Mouse (Mus musculus): ENCODE measurements around the gene Pcgf1. TPM values are rescaled to one million over a fixed set of nuclear protein-coding genes. Genes with fewer than 3 reads are reported as not detected.

Pcgf1 gene
- polyA plus RNA-seq, 1 experiment from 2014 or later, result 36.5 TPM

DNA sequence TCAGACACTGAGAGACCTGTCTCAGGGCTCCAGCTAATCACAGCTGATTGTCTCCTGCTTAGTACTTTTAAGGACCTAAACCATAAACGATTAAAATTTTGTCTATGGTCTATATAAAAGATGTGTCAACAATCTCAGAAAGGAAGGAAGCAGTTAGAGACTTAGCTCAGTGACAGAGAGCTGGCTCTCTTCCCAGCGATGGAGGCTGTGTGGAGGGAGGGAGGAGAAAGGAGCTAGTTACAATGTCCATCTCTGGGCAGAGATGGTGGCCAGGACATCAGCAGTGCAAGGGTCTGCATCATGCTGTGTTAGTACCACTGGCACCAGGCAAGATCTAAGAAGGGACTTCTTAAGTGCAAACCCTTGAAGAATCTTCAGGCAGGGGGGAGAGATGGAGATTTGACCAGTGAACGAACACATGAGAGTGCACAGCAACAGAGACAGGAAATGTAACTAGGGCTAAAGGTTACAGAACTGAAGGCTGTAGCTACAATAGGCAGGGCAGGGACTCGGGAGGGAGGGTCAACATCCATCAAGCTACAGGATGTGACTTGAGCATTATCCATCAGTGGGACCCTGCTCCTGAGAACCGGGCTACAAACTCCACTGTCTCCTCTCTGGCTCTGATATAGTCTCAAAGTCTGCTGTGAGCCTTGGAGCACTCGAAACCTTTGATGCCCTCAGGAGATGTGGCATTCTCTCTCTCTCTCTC lies 14.9 kb downstream of the Pcgf1 start:
- no peak for DNase-seq (ENCODE audit: low spot score)
- no peaks in the 10 kb centered on the region for H3K36me3 ChIP-seq
- H3K27me3 ChIP-seq (ENCODE audit: low read depth, poor library complexity, severe bottlenecking), result peaks cover 56% of the 10 kb centered on the region
- H3K27ac ChIP-seq (replicated peaks), result no peak overlapping the region
- H3K4me3 ChIP-seq, result no peak overlapping the region
- 55% methylated on average over 6 of the region's 6 CpGs for WGBS
- H3K4me1 ChIP-seq, result peaks cover 8% of the 10 kb centered on the region
- no peaks in the 10 kb centered on the region for H3K9me3 ChIP-seq (replicated peaks)

DNA sequence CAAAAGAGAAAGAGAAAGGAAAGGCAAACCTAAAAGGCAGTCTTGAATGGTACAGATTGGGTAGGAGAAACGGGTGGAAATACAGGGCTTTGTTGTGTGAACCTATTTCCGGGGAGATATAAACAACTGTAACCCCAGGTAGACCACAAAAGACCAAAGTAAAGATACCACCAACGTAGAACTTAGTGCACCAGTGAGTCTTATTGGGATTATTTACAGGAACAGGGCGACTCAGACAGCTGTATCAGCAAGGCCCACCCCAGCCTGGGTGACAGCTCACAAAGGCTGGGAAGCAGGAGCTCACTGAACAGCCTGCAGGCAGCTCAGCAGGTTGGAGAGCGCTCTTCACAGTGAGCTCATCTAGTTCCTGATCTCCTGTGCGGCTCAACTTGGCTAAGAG lies 18.3 kb downstream of the Pcgf1 start:
- no peak for DNase-seq (ENCODE audit: low spot score)
- peaks cover 36% of the 10 kb centered on the region for H3K27me3 ChIP-seq (ENCODE audit: low read depth, poor library complexity, severe bottlenecking)
- 39% methylated on average over 6 of the region's 6 CpGs for WGBS
- H3K36me3 ChIP-seq, result no peaks in the 10 kb centered on the region
- no peak overlapping the region for H3K4me3 ChIP-seq
- H3K9me3 ChIP-seq (replicated peaks), result no peaks in the 10 kb centered on the region
- H3K27ac ChIP-seq (replicated peaks), result no peak overlapping the region
- peaks cover 7% of the 10 kb centered on the region; the same call in 1 of the 2 replicates for H3K4me1 ChIP-seq

DNA sequence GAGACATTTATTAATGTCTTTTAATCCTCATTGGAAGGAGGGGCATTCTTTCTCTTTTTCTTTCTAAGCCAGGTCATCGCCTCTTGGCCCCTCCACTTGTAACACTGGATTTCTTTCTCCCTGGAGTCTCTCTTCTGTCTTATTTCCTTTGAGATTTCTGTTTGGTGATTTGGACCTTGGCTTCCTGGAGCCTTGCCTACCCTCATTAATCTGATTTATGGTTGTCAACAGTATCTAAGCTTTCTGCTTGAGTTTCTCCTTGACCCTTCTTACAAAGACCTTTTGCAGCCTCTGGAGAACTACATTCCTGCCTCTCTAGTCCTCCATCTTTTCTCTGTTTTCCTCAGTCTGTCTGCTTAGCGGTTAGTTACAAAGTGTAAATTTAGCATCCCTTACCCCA lies 20.7 kb downstream of the Pcgf1 start:
- no peak for DNase-seq (ENCODE audit: low spot score)
- Histone ChIP-seq H3K9me3 (replicated peaks) (no peaks in the 10 kb centered on the region), H3K4me1 (peaks cover 29% of the 10 kb centered on the region), H3K4me3 (no peak overlapping the region), H3K36me3 (no peaks in the 10 kb centered on the region), H3K27me3 (ENCODE audit: low read depth, poor library complexity, severe bottlenecking) (peaks cover 31% of the 10 kb centered on the region), H3K27ac (replicated peaks) (no peak overlapping the region)
- WGBS, result 83% methylated on average over 2 of the region's 2 CpGs

DNA sequence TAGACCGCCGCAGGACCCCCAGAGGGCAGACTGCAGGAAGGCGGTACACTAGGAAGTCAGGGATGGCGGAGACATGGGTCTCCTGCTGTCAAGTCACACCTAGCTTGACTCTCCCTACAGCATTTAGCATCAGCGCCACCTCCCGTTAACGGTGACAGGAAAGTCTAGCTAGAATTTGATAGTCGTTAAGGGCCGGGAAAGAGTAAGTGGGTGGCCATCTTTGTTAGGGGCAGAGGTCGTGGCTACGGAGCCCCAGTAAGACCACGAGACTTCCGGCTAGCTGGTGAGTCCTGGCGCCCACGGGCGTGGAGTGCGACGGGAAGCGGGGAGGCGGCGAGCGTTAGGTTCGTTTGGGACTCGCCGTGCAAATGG lies 23.6 kb downstream of the Pcgf1 start, which contains the start of the genes Ccdc142 and Gm42688:
TSS of gene Ccdc142 (plus strand) at position 286 of the 372 bp plus-strand sequence.
TSS of gene Gm42688 (plus strand) at position 302 of the 372 bp plus-strand sequence.
- Histone ChIP-seq H3K27me3 (ENCODE audit: low read depth, poor library complexity, severe bottlenecking) (peaks cover 26% of the 10 kb centered on the region), H3K36me3 (peaks cover 9% of the 10 kb centered on the region), H3K4me3 (peak within 1 kb of the TSS; percentile 68), H3K9me3 (replicated peaks) (no peaks in the 10 kb centered on the region), H3K27ac (replicated peaks) (peak within 1 kb of the TSS; percentile 85), H3K4me1 (peaks cover 29% of the 10 kb centered on the region)
- DNase-seq (ENCODE audit: low spot score), result peak; percentile 83
- 0% methylated on average over 25 of the region's 25 CpGs for WGBS

DNA sequence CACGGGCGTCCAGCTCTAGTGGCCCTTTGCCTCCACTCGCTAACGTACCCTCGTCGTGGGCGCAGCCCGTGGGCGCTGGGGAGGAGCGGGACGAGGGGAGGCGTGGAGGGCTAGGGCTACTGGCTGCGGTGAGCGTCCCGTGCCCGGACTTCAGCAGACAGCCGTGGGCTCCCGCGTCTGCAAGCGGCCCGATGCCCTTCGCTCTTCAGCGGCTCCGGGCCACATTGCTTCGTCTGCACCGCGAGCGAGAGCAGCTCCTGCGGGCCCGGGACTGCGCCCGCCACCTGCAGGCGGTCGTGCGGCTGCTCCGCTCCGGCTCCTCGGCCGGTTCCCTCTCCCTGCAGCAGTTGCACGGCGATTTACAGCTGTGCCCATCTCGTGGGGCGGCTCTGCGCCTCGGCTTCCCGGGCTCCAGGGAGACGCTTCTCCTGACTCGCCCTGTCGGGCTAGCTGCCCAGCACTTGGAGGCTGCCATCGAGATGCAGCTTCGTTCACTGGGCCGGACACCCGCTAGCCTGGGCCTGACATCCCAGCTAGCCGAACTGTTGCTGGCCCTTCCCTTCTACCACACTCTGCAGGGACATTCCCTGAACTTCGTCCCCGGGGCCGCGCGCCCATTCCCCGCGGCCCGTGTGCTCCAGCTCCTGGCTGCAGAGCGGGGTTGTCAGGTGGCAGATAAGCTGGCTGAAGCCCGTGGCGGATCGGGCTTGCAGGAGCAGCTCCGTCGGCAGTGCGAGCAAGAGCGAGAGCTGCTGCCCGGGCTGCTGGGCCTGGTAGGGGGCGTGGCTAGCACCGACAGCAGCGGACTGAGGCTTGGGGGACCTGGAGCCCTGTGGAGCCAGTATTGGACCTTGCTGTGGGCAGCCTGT lies 24.3 kb downstream of the Pcgf1 start:
- peaks cover 26% of the 10 kb centered on the region for H3K27me3 ChIP-seq (ENCODE audit: low read depth, poor library complexity, severe bottlenecking)
- H3K4me3 ChIP-seq, result peak overlapping the region; percentile 68
- H3K9me3 ChIP-seq (replicated peaks), result no peaks in the 10 kb centered on the region
- under 1% methylated on average over 74 of the region's 74 CpGs for WGBS
- H3K36me3 ChIP-seq, result peaks cover 11% of the 10 kb centered on the region
- peak overlapping the region; percentile 85 for H3K27ac ChIP-seq (replicated peaks)
- DNase-seq (ENCODE audit: low spot score), result peak; percentile 76
- peaks cover 28% of the 10 kb centered on the region for H3K4me1 ChIP-seq

DNA sequence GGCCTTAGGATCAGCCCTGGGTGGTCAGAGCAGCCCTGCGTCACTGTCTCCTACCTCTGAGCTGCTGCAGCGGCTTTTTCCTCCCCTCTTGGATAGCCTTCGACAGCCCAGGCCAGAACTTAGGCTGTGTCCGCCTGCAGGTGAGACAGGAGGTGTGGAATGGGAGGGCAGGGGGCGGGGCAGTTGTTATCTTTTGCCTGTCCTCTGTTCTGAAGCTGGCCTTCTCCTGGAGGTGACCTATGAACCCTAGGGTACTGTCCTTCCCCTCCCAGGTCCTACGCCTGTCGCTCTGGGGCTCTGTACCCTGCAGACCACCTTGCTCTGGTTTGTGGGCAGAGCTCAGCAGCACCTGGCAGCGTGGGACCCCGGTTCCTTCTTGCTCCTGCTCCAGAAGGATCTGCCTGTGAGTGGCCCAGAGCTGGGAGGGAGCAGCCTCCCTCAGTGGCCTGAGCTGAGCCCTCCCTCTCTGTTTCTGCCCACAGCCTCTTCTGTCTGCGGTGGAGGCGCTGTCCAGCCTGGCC lies 25.5 kb downstream of the Pcgf1 start:
- H3K27ac ChIP-seq (replicated peaks), result no peak overlapping the region
- H3K36me3 ChIP-seq, result peaks cover 15% of the 10 kb centered on the region
- H3K9me3 ChIP-seq (replicated peaks), result no peaks in the 10 kb centered on the region
- peak overlapping the region; percentile 68 for H3K4me3 ChIP-seq
- peaks cover 26% of the 10 kb centered on the region for H3K27me3 ChIP-seq (ENCODE audit: low read depth, poor library complexity, severe bottlenecking)
- H3K4me1 ChIP-seq, result peaks cover 38% of the 10 kb centered on the region
- WGBS, result 36% methylated on average over 11 of the region's 11 CpGs
- no peak for DNase-seq (ENCODE audit: low spot score)

DNA sequence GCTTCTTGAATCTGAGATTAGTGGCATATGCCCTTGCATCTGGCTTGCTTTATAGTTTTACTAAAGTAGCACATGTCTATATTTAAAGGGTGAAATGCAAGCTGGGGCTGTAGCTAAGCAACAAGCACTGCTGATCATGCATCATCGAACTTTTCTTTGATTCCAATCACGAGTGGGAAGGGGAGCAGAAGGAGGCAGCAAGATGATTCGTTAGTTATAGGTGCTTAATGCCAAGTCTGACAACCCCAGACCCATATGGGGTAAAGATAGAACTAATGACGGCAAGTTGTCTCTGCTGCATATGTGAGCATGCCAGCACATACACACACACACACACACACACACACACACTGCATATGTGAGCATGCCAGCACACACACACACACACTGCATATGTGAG lies 26.5 kb downstream of the Pcgf1 start:
- peaks cover 26% of the 10 kb centered on the region for H3K27me3 ChIP-seq (ENCODE audit: low read depth, poor library complexity, severe bottlenecking)
- peaks cover 43% of the 10 kb centered on the region for H3K4me1 ChIP-seq
- no peaks in the 10 kb centered on the region for H3K9me3 ChIP-seq (replicated peaks)
- 77% methylated on average over 4 of the region's 4 CpGs for WGBS
- H3K36me3 ChIP-seq, result peaks cover 15% of the 10 kb centered on the region
- no peak overlapping the region for H3K4me3 ChIP-seq
- no peak overlapping the region for H3K27ac ChIP-seq (replicated peaks)
- DNase-seq (ENCODE audit: low spot score), result no peak

DNA sequence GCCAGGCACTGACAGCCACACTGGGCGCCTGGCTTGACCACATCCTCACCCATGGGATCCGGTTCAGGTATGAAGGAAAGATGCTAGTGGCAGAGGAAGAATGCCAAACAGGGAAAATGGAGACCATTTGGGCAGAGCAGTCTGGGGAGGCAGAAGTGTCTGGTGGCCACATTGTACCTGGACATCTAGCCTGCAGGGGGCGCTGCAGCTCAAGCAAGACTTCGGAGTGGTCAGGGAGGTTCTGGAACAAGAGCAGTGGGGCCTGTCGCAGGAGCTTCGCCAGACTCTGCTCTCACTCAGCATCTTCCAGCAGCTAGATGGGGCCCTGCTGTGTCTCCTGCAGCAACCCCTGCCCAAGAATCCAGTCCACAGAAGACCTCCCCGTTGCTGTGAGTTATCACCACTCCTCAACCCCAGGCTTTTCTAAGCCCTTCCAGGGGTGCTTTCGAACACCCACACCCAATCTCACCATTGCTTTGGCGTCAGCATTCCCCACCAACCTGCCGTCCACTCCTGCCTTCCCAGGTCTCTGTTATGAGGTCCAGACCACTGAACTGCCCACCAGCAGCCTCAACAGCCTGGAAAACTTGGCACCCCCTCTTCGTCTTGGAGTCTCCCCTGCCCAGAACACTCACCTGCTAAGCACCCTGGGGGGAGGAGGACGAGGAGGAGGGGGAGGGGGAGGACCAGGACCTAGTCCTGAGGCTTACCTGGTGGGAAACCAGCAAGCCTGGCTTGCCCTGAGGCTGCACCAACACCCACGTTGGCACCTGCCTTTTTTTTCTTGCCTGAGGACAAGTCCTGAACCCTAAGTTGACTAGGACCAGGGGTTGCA lies 30.1 kb downstream of the Pcgf1 start:
- Histone ChIP-seq H3K4me1 (peaks cover 35% of the 10 kb centered on the region), H3K36me3 (peaks cover 29% of the 10 kb centered on the region), H3K9me3 (replicated peaks) (no peaks in the 10 kb centered on the region), H3K27me3 (ENCODE audit: low read depth, poor library complexity, severe bottlenecking) (peaks cover 10% of the 10 kb centered on the region), H3K27ac (replicated peaks) (peak overlapping the region; percentile 88), H3K4me3 (peak overlapping the region; percentile 77)
- WGBS, result 36% methylated on average over 13 of the region's 13 CpGs
- peak; percentile 83 for DNase-seq (ENCODE audit: low spot score)

DNA sequence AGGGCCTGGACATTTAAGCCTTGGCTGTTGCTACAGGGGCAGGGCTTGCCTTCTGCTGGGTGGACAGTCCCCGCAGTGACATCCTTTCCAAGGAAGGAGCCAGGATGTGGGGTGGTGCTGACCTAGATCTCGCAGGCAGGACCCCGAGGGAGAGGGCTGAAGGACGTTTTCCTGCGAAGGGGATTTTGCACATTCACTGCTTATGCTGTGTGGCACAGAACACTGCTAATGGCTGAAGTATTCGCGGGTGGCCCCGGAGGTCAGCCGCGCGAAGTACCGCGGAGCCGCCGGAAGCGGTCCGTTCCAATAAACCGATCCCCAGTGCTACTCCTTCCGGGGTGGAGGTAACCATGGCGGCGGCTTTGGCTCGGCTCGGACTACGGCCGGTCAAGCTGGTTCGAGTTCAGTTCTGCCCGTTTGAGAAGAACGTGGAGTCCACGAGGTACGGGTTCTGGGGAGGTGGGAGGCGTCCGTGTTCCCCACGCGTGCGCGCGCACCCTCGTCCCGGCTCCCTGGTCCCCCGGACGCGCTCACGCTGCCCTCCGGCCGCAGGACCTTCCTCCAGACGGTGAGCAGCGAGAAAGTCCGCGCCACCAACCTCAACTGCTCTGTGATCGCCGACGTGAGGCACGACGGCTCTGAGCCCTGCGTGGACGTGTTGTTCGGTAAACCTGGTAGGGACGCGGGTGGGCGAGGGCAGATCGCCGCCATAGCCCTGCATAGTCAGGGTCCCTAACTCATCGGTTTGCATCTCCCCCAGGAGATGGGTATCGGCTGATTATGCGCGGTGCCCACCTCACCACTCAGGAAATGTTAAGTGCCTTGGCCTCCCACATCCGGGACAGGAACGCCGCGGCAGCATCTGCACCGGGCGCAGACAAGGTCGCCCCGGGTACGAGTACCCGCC lies 31.3 kb downstream of the Pcgf1 start, which contains the start of gene Mrpl53:
TSS of gene Mrpl53 (plus strand) at position 279 of the 907 bp plus-strand sequence.
- Histone ChIP-seq H3K27me3 (ENCODE audit: low read depth, poor library complexity, severe bottlenecking) (no peaks in the 10 kb centered on the region), H3K9me3 (replicated peaks) (no peaks in the 10 kb centered on the region), H3K36me3 (peaks cover 29% of the 10 kb centered on the region), H3K27ac (replicated peaks) (peak within 1 kb of the TSS; percentile 88), H3K4me3 (peak within 1 kb of the TSS; percentile 77), H3K4me1 (peaks cover 27% of the 10 kb centered on the region)
- under 1% methylated on average over 76 of the region's 76 CpGs for WGBS
- peak; percentile 83 for DNase-seq (ENCODE audit: low spot score)

DNA sequence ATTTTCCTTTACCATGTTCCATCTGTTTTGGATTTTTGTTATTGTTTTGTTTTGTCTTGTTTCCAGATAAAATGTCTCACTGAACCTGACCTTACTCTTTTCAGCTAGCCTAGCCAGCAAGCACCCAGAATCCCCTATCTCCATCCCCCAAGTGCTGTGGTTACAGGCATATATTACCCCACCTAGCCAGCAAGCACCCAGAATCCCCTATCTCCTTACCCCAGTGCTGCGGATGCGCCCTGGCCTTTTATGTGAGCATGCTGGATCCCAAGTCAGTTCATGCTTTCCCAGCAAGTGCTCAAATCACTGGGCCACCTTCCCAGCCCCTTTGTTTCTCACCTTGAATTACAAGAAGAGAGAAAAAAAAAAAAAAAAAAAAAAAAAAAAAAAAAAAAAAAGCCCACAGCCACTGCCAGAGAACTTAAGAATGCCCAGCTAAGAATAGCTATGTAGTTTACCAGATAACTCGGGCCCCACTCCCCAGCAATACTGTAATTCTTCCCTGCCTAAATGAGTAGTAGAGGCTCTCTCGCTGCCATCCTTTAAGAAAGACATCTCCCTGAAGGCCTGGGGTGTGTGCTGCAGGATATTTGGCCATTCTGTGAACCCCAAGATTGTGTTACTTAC lies 34.0 kb downstream of the Pcgf1 start:
- no peaks in the 10 kb centered on the region for H3K9me3 ChIP-seq (replicated peaks)
- H3K27ac ChIP-seq (replicated peaks), result no peak overlapping the region
- no peak for DNase-seq (ENCODE audit: low spot score)
- H3K27me3 ChIP-seq (ENCODE audit: low read depth, poor library complexity, severe bottlenecking), result no peaks in the 10 kb centered on the region
- H3K36me3 ChIP-seq, result peaks cover 21% of the 10 kb centered on the region
- H3K4me1 ChIP-seq, result peaks cover 50% of the 10 kb centered on the region
- H3K4me3 ChIP-seq, result no peak overlapping the region
- WGBS, result 90% methylated on average over 4 of the region's 4 CpGs

DNA sequence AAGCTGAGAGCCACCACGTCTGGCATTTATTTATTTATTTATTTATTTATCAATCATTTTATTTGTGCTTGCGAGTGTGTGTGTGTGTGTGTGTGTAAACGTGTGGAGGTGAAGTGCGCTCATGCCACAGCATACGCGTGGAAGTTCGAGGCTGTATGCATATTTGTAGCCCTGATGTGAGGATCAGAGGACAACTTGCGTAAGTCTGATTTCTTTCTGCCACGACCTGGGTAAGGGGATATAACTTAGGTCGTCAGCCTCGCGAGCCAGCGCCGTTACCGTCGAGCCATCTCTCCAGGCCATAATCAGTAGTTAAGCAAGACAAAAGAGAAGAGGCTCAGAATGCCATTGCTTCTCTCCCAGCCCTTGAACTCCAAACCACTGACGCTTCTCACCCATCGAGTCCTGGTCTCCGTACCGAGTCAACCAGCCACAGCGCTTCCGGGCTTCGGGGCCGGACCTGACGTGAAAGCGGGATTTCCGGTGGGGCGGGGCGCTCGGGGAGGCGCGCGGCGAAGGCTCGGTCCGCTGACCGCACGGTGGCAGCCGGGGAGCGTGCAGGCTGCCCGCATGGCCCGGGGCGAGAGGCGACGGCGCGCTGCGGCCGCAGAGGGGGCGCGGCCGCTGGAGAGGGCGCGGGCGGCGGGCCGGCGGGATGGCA lies 37.5 kb downstream of the Pcgf1 start, which contains the start of gene Mogs:
TSS of gene Mogs (plus strand) at position 486 of the 661 bp plus-strand sequence.
- Histone ChIP-seq H3K9me3 (replicated peaks) (no peaks in the 10 kb centered on the region), H3K4me1 (peaks cover 53% of the 10 kb centered on the region), H3K4me3 (peak within 1 kb of the TSS; percentile 89), H3K27me3 (ENCODE audit: low read depth, poor library complexity, severe bottlenecking) (no peaks in the 10 kb centered on the region), H3K36me3 (peaks cover 47% of the 10 kb centered on the region), H3K27ac (replicated peaks) (peak within 1 kb of the TSS; percentile 90)
- DNase-seq (ENCODE audit: low spot score), result peak; percentile 95
- WGBS, result 1% methylated on average over 49 of the region's 58 CpGs

Data from midbrain, embryonic 10.5 days (tissue).